Mouse (Mus musculus) forebrain, embryonic 10.5 days (tissue): ENCODE results near the gene Gpr152. TPM values are rescaled to one million over a fixed set of nuclear protein-coding genes. Genes with fewer than 3 reads are reported as not detected.
A peak's percentile ranks its signal among the peaks of the same experiment; 100 is the strongest.

ENCODE experiments used
- DNase-seq: peaks from one replicate; pipeline ENCODE4 v3.0.0-alpha.2; 2017; ENCODE audit warnings: low spot score; ENCODE audit errors: extremely low spot score
- H3K27ac ChIP-seq: fragments of 300-500 bp; sonication (generic); 2 replicates; pipeline ENCODE4 v1.5.1; 2016; ENCODE audit warnings: mild to moderate bottlenecking
- H3K27me3 ChIP-seq: fragments of 300-500 bp; sonication (generic); 2 replicates; pipeline ENCODE4 v1.6.1; 2016; ENCODE audit warnings: mild to moderate bottlenecking; ENCODE audit not compliant: poor library complexity, severe bottlenecking
- H3K36me3 ChIP-seq: fragments of 300-500 bp; sonication (generic); replicated peaks from 2 replicates; pipeline ENCODE4 v1.6.1; 2016; ENCODE audit warnings: mild to moderate bottlenecking, moderate library complexity
- H3K4me1 ChIP-seq: fragments of 300-500 bp; sonication (generic); 2 replicates; pipeline ENCODE4 v1.6.1; 2016
- H3K4me3 ChIP-seq: fragments of 300-500 bp; sonication (generic); 2 replicates; pipeline ENCODE4 v1.5.1; 2016; ENCODE audit warnings: mild to moderate bottlenecking, moderate library complexity
- H3K9me3 ChIP-seq: fragments of 300-500 bp; sonication (generic); 2 replicates; pipeline ENCODE4 v1.6.1; 2016; ENCODE audit warnings: mild to moderate bottlenecking, moderate library complexity
- WGBS: fragments of 180-500 bp; shearing (Covaris S2); methylation state at CpG from one replicate; pipeline ENCODE4 v1.1.7; 2016; 5-methylcytosine and 5-hydroxymethylcytosine counted together
- polyA plus RNA-seq: library from polyadenylated mRNA; unstranded; fragments of >200 nt; fragmentation: Nextera tagmentation; extraction: Ambion mirVana; gene quantifications from 2 replicates; pipeline ENCODE4 v1.2.1, GENCODE M21; 2016

Gene Gpr152
- polyA plus RNA-seq, 1 experiment from 2014 or later, result not detected

DNA sequence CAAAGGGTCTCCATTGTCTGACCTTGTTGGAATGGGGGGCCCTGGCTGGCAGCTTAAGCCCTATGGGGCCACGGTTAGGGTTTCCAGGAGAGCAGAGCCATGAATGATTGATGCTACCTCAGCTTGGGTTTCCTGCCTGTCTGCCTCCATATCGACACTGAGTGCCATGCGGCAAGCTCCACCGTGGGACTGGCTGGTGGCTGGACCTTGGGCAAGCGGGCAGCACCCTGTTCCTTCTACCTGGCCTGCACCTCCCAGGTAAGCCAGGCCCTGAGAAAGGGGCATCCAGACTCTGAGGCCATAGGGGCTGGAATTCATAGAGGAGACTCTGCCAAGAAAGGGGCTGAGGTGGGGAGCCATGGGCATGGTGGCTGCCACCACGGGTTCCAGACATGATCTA lies 560 bp downstream of the Gpr152 start:
- H3K27ac ChIP-seq, result no peak overlapping the region
- no peak overlapping the region for H3K4me3 ChIP-seq
- H3K36me3 ChIP-seq, result no peaks in the 10 kb centered on the region
- DNase-seq, result no peak
- H3K4me1 ChIP-seq, result peaks cover 14% of the 10 kb centered on the region
- no peaks in the 10 kb centered on the region for H3K9me3 ChIP-seq
- no peaks in the 10 kb centered on the region for H3K27me3 ChIP-seq
- WGBS, result 87% methylated on average over 6 of the region's 6 CpGs

DNA sequence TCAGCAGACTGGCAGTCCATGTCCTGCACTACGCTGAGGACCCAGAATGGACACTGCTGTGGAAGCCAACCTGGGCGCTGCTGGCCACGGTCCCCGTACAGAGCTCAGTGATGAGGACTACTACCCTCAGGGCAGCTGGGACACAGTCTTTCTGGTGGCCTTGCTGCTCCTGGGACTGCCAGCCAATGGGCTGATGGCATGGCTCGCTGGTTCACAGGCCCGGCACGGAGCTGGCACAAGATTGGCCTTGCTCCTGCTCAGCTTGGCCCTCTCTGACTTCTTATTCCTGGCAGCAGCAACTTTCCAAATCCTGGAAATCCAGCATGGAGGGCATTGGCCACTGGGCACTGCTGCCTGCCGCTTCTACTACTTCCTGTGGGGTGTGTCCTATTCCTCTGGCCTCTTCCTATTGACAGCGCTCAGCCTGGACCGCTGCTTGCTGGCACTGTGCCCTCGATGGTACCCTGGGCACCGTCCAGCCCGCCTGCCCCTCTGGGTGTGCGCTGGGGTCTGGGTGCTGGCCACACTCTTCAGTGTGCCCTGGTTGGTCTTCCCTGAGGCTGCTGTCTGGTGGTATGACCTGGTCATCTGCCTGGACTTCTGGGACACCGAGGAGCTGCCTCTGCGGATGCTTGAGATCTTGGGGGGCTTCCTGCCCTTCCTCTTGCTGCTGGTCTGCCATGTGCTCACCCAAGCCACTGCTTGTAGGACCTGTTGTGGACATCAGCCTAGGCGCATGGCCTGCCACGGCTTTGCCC lies 3.0 kb downstream of the Gpr152 start:
- 95% methylated on average over 18 of the region's 18 CpGs for WGBS
- Histone ChIP-seq H3K27me3 (no peaks in the 10 kb centered on the region), H3K36me3 (no peaks in the 10 kb centered on the region), H3K4me3 (no peak overlapping the region), H3K27ac (0 out of 2 replicates have a peak overlapping the region, but pooled peaks have one; percentile 15), H3K9me3 (peaks cover 6% of the 10 kb centered on the region; the same call in 1 of the 2 replicates), H3K4me1 (peaks cover 23% of the 10 kb centered on the region)
- no peak for DNase-seq

- 80% methylated on average over 7 of the region's 7 CpGs for WGBS
- peaks cover 34% of the 10 kb centered on the region for H3K4me1 ChIP-seq
- no peak for DNase-seq
- H3K27ac ChIP-seq, result 0 out of 2 replicates have a peak within 1 kb of the TSS, but pooled peaks have one; percentile 15
- H3K27me3 ChIP-seq, result no peaks in the 10 kb centered on the region
- no peaks in the 10 kb centered on the region for H3K36me3 ChIP-seq
- peaks cover 6% of the 10 kb centered on the region; the same call in 1 of the 2 replicates for H3K9me3 ChIP-seq
- no peak within 1 kb of the TSS for H3K4me3 ChIP-seq
These were observed 4.2 kb downstream of the Gpr152 start, which contains the start of gene Cabp4 for GRCm38 (mm10) chr19:4143759-4144268. TSS of gene Cabp4 (minus strand) at chr19:4144033.

GRCm38 (mm10) chr19:4144550-4145498 lies 5.2 kb downstream of the Gpr152 start:
- no peak for DNase-seq
- no peak overlapping the region for H3K4me3 ChIP-seq
- no peaks in the 10 kb centered on the region for H3K27me3 ChIP-seq
- no peak overlapping the region for H3K27ac ChIP-seq
- peaks cover 1% of the 10 kb centered on the region; the same call in 1 of the 2 replicates for H3K36me3 ChIP-seq
- H3K4me1 ChIP-seq, result peaks cover 34% of the 10 kb centered on the region
- WGBS, result 85% methylated on average over 16 of the region's 16 CpGs
- peaks cover 6% of the 10 kb centered on the region; the same call in 1 of the 2 replicates for H3K9me3 ChIP-seq

GRCm38 (mm10) chr19:4145936-4146335 lies 6.3 kb downstream of the Gpr152 start:
- no peak for DNase-seq
- 89% methylated on average over 5 of the region's 5 CpGs for WGBS
- H3K9me3 ChIP-seq, result peaks cover 6% of the 10 kb centered on the region; the same call in 1 of the 2 replicates
- H3K4me3 ChIP-seq, result no peak overlapping the region
- H3K4me1 ChIP-seq, result peaks cover 34% of the 10 kb centered on the region
- no peak overlapping the region for H3K27ac ChIP-seq
- H3K36me3 ChIP-seq, result peaks cover 12% of the 10 kb centered on the region
- H3K27me3 ChIP-seq, result no peaks in the 10 kb centered on the region

GRCm38 (mm10) chr19:4146366-4147021 lies 6.9 kb downstream of the Gpr152 start:
- DNase-seq, result no peak
- peaks cover 6% of the 10 kb centered on the region; the same call in 1 of the 2 replicates for H3K9me3 ChIP-seq
- 60% methylated on average over 12 of the region's 12 CpGs for WGBS
- H3K4me1 ChIP-seq, result peaks cover 34% of the 10 kb centered on the region
- H3K36me3 ChIP-seq, result peaks cover 18% of the 10 kb centered on the region
- H3K4me3 ChIP-seq, result no peak overlapping the region
- H3K27me3 ChIP-seq, result no peaks in the 10 kb centered on the region
- H3K27ac ChIP-seq, result 0 out of 2 replicates have a peak overlapping the region, but pooled peaks have one; percentile 8

DNA sequence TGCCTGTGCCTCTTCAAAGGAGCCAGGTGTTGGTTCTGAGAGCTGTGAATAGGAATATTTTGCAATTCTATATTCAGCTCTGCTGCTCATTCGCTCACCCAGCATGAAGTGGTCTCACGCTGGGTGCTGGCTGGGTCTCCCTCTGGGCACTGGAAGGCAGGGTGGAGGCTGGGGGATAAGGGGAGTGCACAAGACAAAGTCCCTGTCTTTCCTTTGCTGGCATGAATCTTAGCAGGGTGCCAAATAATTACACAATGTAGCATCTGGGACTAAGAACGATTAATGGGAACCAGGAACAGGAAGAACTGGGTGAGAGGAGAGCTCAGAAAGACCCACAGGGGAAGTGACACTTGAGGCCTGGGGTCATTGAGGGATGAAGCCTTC lies 7.4 kb downstream of the Gpr152 start:
- DNase-seq, result no peak
- Histone ChIP-seq H3K36me3 (peaks cover 23% of the 10 kb centered on the region), H3K27me3 (no peaks in the 10 kb centered on the region), H3K4me3 (no peak overlapping the region), H3K4me1 (peaks cover 34% of the 10 kb centered on the region), H3K27ac (0 out of 2 replicates have a peak overlapping the region, but pooled peaks have one; percentile 8), H3K9me3 (peaks cover 6% of the 10 kb centered on the region; the same call in 1 of the 2 replicates)
- WGBS, result 40% methylated on average over 3 of the region's 3 CpGs

GRCm38 (mm10) chr19:4147782-4148490 lies 8.3 kb downstream of the Gpr152 start:
- peak overlapping the region; percentile 73 for H3K4me3 ChIP-seq
- WGBS, result 39% methylated on average over 9 of the region's 9 CpGs
- DNase-seq, result no peak
- peaks cover 32% of the 10 kb centered on the region for H3K36me3 ChIP-seq
- peaks cover 6% of the 10 kb centered on the region; the same call in 1 of the 2 replicates for H3K9me3 ChIP-seq
- no peaks in the 10 kb centered on the region for H3K27me3 ChIP-seq
- peaks cover 34% of the 10 kb centered on the region for H3K4me1 ChIP-seq
- H3K27ac ChIP-seq, result peak overlapping the region; percentile 88

DNA sequence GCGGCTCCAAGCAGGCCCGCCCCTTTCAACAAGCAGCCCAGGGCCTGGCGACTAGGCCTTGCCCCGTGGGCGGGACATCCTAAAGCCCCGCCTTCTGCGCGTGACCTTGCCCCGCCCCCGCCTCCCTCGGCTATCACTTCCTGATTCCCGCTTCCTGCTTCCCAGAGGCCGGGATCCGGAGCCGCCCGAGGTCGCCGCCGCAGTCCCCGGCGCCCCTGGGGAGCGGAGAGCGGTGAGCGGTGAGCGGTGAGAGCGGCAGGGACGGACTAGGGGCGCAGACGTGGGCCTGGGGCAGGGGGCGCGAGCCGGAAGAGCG lies 8.9 kb downstream of the Gpr152 start, which contains the start of gene Coro1b:
Gene Coro1b (plus strand): TSS at position 129 of the 316 bp plus-strand sequence.
- H3K27me3 ChIP-seq, result no peaks in the 10 kb centered on the region

GRCm38 (mm10) chr19:4148819-4149218 lies 9.2 kb downstream of the Gpr152 start:
- peaks cover 40% of the 10 kb centered on the region for H3K36me3 ChIP-seq
- peak overlapping the region; percentile 88 for H3K27ac ChIP-seq
- 7% methylated on average over 8 of the region's 8 CpGs for WGBS
- peaks cover 6% of the 10 kb centered on the region; the same call in 1 of the 2 replicates for H3K9me3 ChIP-seq
- DNase-seq, result no peak
- H3K4me3 ChIP-seq, result peak overlapping the region; percentile 73
- no peaks in the 10 kb centered on the region for H3K27me3 ChIP-seq
- H3K4me1 ChIP-seq, result peaks cover 34% of the 10 kb centered on the region

More for the DNA sequence above, 8.9 kb downstream of the Gpr152 start, which contains the start of gene Coro1b:
- Histone ChIP-seq H3K9me3 (peaks cover 6% of the 10 kb centered on the region; the same call in 1 of the 2 replicates), H3K4me1 (peaks cover 34% of the 10 kb centered on the region), H3K27ac (peak within 1 kb of the TSS; percentile 88), H3K36me3 (peaks cover 37% of the 10 kb centered on the region), H3K4me3 (peak within 1 kb of the TSS; percentile 73)
- peak; percentile 93 for DNase-seq
- under 1% methylated on average over 33 of the region's 33 CpGs for WGBS

- Histone ChIP-seq H3K36me3 (peaks cover 40% of the 10 kb centered on the region), H3K27ac (no peak overlapping the region), H3K4me3 (peak overlapping the region; percentile 73), H3K9me3 (peaks cover 6% of the 10 kb centered on the region; the same call in 1 of the 2 replicates), H3K27me3 (no peaks in the 10 kb centered on the region), H3K4me1 (peaks cover 34% of the 10 kb centered on the region)
- no peak for DNase-seq
- 90% methylated on average over 11 of the region's 11 CpGs for WGBS
These were observed 9.7 kb downstream of the Gpr152 start for GRCm38 (mm10) chr19:4149283-4149682.
